Mouse (Mus musculus) forelimb bud, embryonic 11.5 days (tissue): ENCODE results near the gene Ube2h.
"Not testable (repeated sequence)": the region's sequence is repeated elsewhere in the genome, so short reads cannot be mapped to it uniquely, and the experiment has no call there.

Experiments
- DNase-seq: peaks from one replicate; pipeline ENCODE4 v3.0.0-alpha.2; 2012; ENCODE audit warnings: low read depth, low spot score

Ube2h gene

DNA sequence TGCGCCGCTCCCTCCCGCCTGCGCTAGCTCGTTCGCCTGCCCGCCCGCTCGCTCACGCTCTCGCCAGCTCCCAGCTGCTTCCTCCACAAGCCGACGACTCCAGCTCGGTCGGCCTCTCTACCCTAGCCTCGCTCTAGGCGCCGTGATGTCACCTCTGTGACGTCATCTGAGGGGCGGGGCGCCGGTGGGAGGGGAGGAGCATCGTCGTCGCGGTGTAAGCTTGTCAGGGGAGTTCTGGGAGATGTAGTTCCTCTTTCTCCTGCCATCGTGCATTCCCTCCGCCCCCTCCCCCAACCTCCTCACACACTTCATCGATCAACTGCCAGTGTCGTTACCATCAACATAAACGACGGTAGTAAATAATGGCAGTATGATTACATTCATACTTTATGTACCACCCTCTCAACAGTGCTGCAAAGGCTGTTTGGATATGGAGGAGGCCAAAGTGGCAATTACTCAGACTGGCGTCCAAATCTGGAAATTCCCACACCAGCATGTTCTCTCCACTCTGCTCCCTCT, at the start of gene Ube2h:
Ube2h (minus strand) TSS at position 141 of the 519 bp plus-strand sequence.
- DNase-seq, result peak; percentile 96

DNA sequence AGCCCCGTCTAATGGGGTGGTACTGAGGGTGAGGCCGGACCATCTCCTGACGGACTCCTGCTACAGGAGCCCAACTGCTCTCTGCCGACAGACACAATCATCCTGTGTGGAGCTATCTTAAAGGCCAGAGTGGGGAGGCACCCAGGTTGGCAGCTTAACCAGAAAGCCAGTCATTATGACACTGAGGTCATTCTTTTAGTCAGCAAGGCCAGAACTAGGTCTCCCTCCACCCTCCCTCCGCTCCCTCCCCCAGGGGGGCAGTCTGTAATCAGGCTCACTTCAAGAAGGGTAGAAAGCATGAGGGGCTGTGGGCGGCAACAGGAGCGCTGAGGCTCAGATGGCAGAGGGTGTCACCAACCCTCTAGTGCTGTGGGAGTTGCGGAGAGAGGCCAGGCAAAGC, 49.3 kb upstream of the Ube2h start:
- no peak for DNase-seq

DNA sequence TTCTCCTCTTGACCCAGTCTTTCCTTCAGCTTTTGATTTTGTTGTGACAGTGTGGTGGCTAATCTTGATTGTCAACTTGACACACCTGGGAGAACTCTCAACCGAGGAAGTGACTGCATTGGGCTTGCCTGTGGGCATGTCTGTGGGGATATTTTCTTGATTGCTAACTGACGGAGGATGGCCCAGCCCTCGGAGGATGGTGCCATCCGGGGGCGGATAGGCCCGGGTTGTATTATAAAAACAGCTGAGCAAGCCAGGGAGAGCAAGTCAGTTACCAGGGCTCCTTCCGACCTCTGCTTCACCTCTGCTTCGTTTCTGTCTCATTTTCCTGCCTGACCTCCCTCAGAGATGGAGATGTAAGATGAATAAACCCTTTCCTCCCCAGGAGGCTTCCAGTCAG, 48.4 kb upstream of the Ube2h start:
- no peak for DNase-seq

DNA sequence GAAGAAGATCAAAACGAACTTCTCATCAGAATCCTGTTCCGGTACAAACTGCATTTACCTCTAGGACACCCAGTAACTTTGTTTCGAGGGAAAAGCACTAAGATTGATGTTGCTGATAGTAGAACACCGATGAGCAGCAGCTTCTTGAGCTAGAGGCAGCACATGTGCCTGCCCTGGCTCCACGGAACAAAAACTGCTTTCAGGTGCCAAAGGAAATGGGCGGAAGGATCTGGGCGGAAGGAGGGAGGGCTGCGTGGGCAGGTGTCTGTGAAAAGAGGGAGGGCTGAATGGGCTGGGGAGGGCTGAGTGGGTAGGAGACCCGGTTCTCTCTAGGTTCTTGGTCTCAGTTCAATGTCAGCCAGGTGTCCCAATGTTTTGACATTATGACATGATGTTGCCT, 47.0 kb upstream of the Ube2h start:
- no peak for DNase-seq

DNA sequence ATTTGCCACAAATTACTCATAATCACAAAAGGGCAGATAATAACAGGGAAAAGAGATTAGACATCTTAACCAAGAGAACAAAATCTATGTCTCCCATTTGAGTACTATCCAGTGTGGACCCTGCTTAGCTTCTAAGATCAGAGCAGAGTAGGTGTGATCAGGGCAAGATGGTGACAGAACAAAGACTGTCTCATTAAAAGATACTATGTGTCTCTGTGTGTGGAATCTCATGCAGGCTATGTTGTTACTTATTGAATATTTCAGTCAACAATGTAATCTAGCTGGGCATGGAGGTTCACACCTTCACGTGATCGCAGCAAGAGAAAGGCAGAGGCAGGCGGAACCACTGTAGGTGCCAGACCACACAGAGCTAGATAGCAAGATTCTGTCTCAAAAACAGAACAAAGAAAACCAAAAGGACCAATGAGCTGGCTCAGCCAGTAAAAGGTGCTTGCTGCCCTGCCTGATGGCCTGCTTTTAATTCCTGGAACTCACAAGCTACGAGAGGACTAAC, 43.0 kb upstream of the Ube2h start:
- no peak for DNase-seq

DNA sequence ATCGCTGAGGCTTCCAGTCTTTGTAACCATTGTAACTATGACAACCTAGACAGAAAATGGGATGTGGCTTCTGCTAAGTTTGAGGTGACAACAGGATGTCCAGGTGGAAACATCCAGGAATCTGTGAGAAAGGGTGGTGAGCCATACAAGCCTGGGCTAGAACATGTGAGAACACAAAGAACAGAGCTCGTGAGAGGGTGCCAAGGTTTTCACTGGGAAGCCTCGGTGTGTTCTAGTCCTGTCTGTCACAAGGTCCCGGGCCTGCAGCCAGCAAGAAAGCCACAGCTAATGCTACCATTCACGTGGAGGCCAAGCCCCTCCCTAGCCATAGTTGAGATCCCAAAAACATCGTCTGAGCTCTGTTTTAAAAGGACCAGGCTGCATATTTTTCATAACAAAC, 42.4 kb upstream of the Ube2h start:
- no peak for DNase-seq

DNA sequence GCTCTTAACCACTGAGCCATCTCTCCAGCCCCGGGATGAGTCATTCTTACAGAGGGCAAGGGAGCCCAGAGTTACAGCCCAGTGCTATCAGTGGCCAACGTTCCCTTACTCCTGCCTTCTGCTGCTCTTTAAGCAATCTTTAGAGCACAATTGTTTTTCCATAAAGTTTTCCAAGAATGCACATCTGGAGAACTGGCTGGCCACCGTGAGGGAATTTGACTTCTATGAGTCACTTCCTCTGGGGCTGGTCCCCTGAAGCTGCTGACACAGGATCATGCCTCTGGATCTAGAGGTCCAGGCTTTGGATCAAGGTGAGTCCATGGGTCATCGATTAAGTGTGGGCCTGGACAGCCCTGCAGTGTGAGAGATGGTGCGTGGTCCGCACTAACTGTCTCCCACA, 39.7 kb upstream of the Ube2h start:
- DNase-seq, result no peak

DNA sequence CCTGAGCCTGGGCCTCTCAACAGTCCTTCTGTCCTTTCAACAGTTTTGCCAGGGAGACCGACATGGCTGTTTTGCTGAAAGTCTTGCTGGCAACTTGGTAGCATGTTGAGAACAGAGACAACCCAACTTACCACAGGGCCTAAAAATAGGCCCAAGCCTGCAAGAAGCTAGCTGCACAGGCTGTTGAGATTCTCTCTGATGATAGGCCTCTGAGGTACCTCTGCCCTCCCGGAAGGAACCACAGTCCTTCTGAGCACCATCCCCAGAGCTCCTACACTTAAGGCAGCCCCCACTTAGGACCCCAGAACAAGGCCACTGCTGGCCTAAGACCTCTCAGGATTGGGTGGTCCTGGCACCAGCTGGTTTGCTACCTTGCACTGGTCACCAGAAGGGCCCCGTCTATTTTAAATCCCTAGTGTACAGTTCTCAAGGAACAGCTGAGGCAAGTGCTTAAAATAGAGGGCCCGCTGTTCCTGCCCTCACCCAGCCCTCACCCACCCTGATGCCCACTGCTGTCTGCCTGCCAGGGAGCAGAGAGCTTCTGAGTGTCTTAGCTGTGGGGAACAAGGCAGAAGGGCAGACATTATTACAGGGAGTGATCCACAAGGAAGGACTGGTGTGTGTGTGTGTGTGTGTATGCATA, 36.0 kb upstream of the Ube2h start:
- DNase-seq, result no peak

DNA sequence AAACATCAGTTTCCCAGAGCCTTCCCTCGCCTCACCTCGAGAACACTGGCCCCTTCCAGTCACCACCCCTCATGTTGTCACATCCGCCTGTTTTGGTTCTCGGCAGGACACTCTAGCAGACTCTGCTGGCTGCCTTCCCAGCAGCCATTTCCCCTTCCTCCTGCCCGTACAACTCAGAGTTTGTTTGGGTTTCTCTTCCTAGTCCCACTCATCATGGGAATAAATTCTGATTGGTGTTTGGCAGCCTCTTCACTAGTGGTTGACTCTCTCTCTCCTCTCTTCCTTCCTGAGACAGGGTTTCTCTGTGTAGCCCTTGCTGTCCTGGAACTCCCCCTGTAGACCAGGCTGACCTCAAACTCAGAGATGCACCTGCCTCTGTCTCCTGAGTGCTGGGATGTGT, 32.6 kb upstream of the Ube2h start:
- no peak for DNase-seq

DNA sequence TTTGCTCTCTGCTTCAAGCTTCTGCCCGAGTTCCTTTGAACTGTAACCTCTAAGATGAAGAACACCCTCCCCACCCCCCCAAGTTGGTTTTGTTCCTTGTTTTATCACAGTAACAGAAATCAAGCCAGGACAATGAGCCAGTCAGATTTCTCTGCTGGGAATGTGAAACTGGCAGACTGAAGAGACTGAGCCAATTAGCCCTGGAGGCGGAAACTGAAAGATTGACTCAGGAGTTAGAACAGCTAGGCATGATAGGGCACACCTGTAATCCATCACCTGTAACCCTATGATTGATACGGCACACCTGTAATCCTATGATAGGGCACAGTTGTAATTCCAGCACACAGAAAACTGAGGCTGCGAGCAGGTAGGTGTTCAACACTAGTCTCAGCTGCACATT, 27.9 kb upstream of the Ube2h start:
- DNase-seq, result peak; percentile 26

DNA sequence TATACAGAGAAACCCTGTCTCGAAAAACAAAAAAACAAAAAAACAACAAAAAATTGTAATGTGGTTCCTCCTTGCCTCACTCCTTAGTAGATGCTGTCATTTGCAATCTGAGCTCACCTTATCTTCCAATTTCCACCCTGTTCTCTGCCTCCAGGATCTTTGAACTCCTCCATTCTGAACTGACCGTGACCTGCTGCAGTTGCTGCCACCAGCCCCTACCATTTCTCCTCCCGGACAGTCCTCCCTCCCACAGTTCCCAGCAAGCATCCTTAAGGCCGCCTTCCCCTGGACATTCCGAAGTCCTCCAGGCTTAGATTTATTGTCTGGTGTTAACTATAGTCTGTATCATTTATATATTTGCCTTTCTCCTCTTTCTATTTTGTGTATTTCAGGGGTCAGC, 26.4 kb upstream of the Ube2h start:
- no peak for DNase-seq

DNA sequence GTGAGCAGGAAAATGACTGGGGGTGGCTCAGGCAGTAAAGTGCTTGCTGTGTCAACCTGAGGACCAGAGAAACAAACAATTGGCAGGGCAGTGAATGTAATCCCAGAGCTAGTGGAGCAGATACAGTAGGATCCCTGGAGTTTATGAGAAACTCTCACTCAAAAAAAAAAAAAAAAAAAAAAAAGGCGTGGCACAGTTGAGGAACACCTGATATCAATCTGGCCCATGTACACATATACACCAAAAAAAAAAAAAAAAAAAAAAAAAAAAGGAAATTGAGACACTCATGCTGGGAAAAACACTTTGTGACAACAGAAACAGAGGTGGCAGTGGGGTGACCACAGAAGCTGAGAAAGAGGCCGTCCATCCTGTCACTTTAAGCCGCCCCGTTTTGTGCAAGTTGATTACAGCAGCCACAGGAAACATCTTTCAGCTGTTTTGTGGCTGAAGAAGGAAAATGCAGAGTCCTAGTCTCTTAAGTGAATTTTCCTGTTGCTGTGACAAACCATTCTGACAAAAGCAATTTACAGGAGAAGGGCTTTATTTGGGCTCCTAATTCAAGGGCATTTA, 21.7 kb upstream of the Ube2h start:
- DNase-seq, result no peak

DNA sequence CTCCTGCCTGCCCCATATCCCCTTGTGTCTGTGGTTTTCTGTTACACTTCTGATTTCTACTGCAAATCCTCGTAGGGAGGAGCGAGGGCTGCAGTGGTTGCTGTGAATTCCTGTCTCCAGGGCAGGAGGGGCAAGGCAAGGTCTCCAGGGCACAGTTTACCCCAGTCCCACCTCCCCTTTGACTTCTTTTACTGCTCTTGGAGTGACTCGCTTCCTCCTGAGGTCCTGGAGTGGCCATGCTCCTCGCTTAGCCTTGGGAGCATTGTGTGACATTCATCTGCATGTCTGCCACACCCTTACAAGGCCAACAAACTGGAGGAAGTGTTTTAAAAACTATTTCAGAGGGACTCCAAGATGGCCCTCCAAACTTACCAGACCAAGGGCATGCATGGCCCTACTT, 16.7 kb upstream of the Ube2h start:
- no peak for DNase-seq

DNA sequence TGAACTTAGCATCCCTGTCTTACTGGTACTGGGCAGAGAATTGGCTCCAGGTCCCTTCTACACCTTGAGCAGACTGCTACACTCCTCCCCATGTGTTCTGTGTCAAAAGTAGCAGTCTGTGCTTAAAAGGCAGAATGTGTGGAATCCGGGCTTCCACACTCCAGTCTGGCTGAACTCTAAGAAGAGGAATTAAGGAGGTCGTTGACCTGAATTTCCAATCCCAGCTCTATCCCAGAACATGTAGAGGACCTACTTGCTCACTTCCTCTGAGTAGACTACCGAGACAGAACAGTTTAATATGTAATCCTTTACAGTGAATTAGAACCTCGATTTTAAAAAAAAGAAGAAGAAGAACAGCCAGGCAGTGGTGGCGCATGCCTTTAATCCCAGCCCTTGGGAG, 14.9 kb upstream of the Ube2h start:
- DNase-seq, result no peak

DNA sequence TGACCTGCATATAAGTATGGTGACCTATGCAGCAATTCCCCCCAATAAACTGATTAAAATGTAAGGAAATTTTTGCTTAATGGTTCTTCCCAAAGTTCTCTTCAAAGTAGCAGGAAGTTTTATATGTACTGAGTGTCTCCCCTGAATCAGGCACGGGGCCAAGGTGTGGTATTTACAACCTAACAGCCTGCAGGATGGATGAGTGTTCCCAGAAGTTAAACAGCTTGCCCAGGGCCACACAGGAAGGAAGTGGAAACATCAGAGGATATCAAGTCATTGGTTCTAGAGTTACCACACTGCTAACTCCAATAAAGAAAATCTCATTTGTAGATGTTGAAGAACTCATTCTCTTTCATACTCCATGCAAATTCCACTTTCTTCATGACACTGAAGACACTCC, 7.7 kb upstream of the Ube2h start:
- DNase-seq, result no peak

DNA sequence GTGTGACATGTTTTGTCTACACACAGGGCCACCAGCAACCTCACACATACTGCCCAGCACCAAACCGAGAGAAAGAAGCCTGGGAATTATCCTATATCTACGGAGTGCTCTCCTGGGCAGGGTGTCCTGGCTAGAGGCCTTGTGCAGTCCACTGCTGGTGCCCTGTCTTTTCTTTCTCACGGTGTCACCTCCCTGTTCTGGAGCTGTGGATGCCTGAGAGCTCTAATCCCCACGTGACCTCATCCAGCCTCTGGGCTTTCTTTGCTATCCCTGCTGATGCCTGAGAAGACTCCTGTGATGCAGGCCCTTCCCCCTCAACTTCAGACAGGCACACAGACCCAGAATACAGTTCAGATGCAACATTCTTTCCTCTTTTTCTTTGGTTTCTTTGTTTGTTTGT, 4.4 kb upstream of the Ube2h start:
- no peak for DNase-seq

DNA sequence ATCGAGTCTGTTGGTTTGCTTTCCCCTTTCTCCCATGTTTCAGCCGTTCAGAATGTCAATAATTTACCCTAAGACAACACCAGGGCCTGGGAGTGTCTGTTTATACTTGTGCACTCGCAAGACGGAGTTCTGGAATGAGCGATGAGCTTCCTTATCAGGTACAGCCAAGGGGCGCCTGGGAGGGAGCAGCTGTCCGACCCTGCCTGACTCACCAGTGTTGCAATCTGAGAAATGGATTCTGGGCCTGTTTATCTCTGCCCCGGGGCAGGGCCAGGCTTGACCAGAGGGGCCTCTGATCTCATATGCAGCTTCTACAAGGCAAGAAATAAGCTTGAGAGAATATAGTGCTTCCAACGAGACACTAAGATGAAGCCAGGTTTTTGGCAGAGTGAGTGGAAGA, 3.4 kb upstream of the Ube2h start:
- DNase-seq, result no peak

DNA sequence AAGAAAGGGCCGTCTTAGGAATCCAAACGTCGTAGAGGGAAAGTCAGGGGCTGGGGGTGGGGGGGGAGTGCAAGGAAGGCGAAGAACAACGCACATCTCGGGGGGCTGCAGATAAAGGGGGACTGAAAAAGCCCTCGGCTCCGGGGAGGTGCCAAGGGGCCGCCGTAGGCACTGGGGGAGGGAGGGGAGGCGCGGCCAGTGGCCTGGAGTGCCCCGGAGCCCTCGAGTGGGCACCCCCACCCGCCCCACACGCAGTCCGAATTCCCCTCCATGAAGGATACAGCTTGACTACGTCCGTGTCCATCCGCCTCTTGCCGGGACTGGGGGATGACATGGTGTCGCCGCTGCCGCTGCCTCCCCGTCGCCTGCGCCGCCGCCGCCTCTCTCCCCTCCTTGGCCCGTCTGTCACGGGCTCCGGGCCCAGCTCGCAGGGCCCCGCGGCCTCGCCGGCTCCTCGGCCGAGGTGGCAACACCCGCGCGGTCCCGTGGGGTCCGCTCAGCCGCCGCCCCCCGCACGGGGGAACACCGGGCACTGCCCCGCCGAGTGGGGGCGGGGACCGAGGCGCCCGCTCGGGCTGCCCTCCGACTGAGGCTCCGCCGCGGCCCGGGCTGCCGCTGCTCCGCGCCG, 454 bp downstream of the Ube2h start:
- DNase-seq, result not testable (repeated sequence)

DNA sequence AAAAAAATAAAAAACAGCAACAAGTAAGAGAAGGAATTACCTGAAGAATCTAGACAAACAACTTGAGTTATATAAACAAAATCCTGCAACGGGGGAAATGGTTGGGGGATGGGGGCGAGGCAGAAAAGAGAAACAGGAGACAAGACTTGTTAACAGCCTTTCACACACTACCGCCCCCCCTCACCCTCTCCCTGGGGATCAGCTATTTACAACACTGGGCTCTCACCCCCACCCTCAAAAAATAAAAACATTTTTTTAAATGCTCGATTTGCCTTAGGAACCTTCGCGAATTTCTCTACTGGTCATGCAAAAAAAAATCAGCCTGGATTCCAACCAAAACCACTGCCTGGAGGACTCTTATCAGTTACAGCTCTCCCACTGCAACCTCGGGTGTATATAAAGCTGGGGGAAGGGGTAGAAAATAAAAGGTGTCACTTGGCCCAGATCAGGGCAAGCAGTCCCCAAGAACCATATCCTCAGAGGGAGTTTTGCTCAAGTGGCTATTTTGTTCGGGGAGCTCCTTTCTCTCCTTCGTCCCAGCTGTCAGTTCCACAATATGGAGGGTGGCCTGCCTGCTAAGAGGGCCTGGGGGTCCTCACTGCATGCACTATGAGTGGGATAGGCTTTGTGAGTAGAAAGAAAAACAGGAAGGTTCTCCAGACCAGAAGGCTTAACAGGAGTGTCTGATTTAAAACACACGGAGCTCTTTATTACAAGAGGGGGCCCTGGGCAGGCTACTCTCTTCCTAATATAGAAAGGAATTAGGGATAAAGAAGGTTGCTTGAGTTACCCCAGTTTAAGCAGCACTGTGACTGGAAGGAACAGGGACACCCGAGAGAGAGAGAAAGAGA, 1.3 kb downstream of the Ube2h start:
- peak; percentile 26 for DNase-seq

DNA sequence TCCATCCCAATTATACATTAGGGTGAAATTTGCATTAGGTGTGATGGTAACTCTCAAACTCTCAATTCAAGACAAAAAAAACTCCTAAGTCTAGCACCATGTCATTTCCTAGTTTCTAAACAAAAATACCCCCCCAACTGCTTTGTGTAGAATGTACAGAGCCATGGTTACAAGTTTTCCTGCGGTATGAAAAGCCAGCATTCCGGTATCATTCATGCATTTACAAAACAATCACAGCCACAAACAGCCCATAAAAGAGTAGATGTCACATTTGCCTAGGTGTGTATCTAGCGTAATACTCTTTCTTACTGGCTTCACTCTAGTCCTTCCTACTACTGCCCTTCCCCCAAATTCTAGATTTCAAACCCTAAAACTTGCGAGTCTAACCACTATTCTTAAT, 2.2 kb downstream of the Ube2h start:
- no peak for DNase-seq

DNA sequence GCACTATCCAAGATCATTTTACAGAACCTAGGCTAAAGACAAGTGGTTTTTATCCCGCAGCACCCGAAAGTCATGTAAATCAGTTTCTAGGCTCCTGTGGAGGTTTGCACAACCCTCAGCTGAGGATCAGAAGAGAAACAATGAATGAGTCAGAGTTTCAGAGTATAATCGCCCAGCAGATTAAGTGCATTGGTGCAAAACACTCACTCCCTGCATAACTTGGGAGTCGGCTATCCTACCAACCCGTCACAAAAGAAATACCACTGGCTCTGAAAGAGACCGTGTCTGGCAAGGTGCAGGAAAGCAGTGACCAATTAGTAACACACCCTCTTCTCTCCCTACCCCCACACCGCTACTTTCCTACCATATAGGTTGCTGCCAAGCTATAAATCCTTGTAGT, 3.4 kb downstream of the Ube2h start:
- peak; percentile 29 for DNase-seq

DNA sequence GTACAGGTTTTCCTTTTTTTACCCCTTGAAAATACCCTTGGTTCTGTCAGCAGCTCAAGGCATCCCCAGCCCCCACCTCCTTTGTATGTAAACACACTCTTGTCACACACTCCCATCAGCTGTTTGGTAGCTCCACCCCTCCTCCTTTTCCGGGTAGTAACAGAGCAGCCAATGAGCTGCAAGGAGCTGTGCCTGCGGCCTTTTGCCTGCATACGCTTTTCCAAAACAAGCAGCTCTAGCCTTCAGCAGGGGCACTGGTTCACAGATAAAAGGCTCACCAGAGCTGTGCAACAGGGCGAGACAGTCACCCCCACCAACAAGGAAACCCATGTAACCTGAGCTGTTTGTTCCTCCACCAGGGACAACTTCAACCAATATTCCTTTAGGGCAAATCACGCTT, 4.0 kb downstream of the Ube2h start:
- peak; percentile 86 for DNase-seq
